Mouse (Mus musculus) adrenal gland, adult 18-20 months (tissue): Measurements from ENCODE around the gene Pbx4. TPM values are rescaled to one million over a fixed set of nuclear protein-coding genes. Genes with fewer than 3 reads are reported as not detected.

Source experiments
- DNase-seq, 2 experiments: peaks; one replicate each; pipeline ENCODE4 v3.0.0; 2021 to 2022; ENCODE audit warnings: low spot score in 2 of 2
- long read RNA-seq, 2 experiments: library from polyadenylated mRNA; stranded (forward); transcript quantifications; one replicate each; pipeline ENCODE4 v2.0.0; 2021
- total RNA-seq, 2 experiments: library from RNA; stranded (reverse); gene quantifications; 1 replicate in 1 of 2; 2 replicates in 1 of 2; pipeline ENCODE4 v1.2.3; 2021

Gene Pbx4
- total RNA-seq: 1 to 10 TPM; 1.2 to 1.3 TPM
- long read RNA-seq, experiment 1: 0 reads
- long read RNA-seq, experiment 2, partial matches to known transcripts: 0 of 1 reads
- long read RNA-seq, experiment 2, other reads (novel, unspliced or antisense): 1 of 1 reads

- DNase-seq: peak; percentile 65 to 66
Measured at GRCm38 (mm10) chr8:69832298-69832853, at the start of gene Pbx4. Gene Pbx4 (plus strand): TSS chr8:69832491.

- DNase-seq: no peak
Measured at GRCm38 (mm10) chr8:69789105-69789504, 43.2 kb upstream of the Pbx4 start.

- DNase-seq: no peak
Measured at GRCm38 (mm10) chr8:69789731-69790130, 42.6 kb upstream of the Pbx4 start.

GRCm38 (mm10) chr8:69790364-69790763 lies 41.9 kb upstream of the Pbx4 start:
- DNase-seq: no peak

- peak; percentile 82 for DNase-seq
Measured at GRCm38 (mm10) chr8:69790773-69791367, 41.4 kb upstream of the Pbx4 start, which contains the start of the genes Atp13a1 and Zfp866. Gene Atp13a1 (plus strand): TSS chr8:69791163. Gene Zfp866 (minus strand): TSS chr8:69791178.

- DNase-seq: peak in 1 of 2 experiments; percentile 51
Measured at GRCm38 (mm10) chr8:69791415-69792068, 40.7 kb upstream of the Pbx4 start.

GRCm38 (mm10) chr8:69793666-69794065 lies 38.6 kb upstream of the Pbx4 start:
- DNase-seq: no peak

- no peak for DNase-seq
Measured at GRCm38 (mm10) chr8:69794096-69794495, 38.2 kb upstream of the Pbx4 start.

- no peak for DNase-seq
Measured at GRCm38 (mm10) chr8:69794901-69795300, 37.4 kb upstream of the Pbx4 start.

- peak; percentile 1 to 16 for DNase-seq
Measured at GRCm38 (mm10) chr8:69796721-69797345, 35.5 kb upstream of the Pbx4 start.

- peak in 1 of 2 experiments; percentile 1 for DNase-seq
Measured at GRCm38 (mm10) chr8:69797661-69798060, 34.6 kb upstream of the Pbx4 start.

GRCm38 (mm10) chr8:69799261-69799660 lies 33.0 kb upstream of the Pbx4 start:
- peak; percentile 1 to 14 for DNase-seq

GRCm38 (mm10) chr8:69799946-69800345 lies 32.3 kb upstream of the Pbx4 start:
- no peak for DNase-seq

GRCm38 (mm10) chr8:69801796-69802195 lies 30.5 kb upstream of the Pbx4 start:
- DNase-seq: no peak

GRCm38 (mm10) chr8:69802216-69802615 lies 30.1 kb upstream of the Pbx4 start:
- DNase-seq: no peak

- no peak for DNase-seq
Measured at GRCm38 (mm10) chr8:69803366-69803765, 28.9 kb upstream of the Pbx4 start.

- no peak for DNase-seq
Measured at GRCm38 (mm10) chr8:69804537-69804936, 27.8 kb upstream of the Pbx4 start.

GRCm38 (mm10) chr8:69805086-69805485 lies 27.2 kb upstream of the Pbx4 start:
- DNase-seq: peak in 1 of 2 experiments; percentile 17

GRCm38 (mm10) chr8:69805491-69805890 lies 26.8 kb upstream of the Pbx4 start:
- peak in 1 of 2 experiments; percentile 16 for DNase-seq

- peak in 1 of 2 experiments; percentile 16 for DNase-seq
Measured at GRCm38 (mm10) chr8:69807236-69807635, 25.1 kb upstream of the Pbx4 start.

GRCm38 (mm10) chr8:69808094-69808863 lies 24.0 kb upstream of the Pbx4 start, which contains the start of gene Gmip:
Gene Gmip (plus strand): TSS chr8:69808679.
- peak; percentile 75 to 81 for DNase-seq
